ENCODE assay signal across 26 mouse cellular contexts in genomic region chr1:75254625-75255013, GRCm38 (mm10). TPM values are rescaled to one million over a fixed set of nuclear protein-coding genes. Genes with fewer than 3 reads are reported as not detected.
DNase-seq lines count a peak whose midpoint lies in the region; ATAC-seq and TF ChIP-seq lines count a peak whose summit lies in the region.
"Had no signal": no experiment of that assay in that cellular context is flagged by ENCODE, and none has a peak within 500 bp of the region (broad histone marks: within the 10 kb centered on the region; RNA-seq: fewer than 3 reads in every experiment).

No protein-coding gene starts in this region.

- no peak overlapping the region for H3K4me3 ChIP-seq in forebrain, embryonic 13.5 days
- no peak overlapping the region for H3K4me3 ChIP-seq in forebrain, embryonic 10.5 days
- H3K4me3 ChIP-seq in hindbrain, embryonic 12.5 days: no peak overlapping the region
- no peak overlapping the region for H3K4me3 ChIP-seq in hindbrain, embryonic 11.5 days (ENCODE audit: low read depth, low read length)
- H3K4me3 ChIP-seq in midbrain, postnatal 0 days (ENCODE audit: low read depth, low read length): no peak overlapping the region
- H3K4me3 ChIP-seq in midbrain, embryonic 10.5 days: no peak overlapping the region
- no peak overlapping the region for H3K4me3 ChIP-seq in forebrain, postnatal 0 days (ENCODE audit: low read depth, low read length)
- H3K4me3 ChIP-seq: embryonic facial prominence, embryonic 13.5 days; erythroblast, embryonic 14.5 days; heart, adult 2 months; heart, embryonic 13.5 days; kidney, embryonic 15.5 days had no signal

- H3K9me3 ChIP-seq in forebrain, embryonic 13.5 days (replicated peaks): no peaks in the 10 kb centered on the region
- H3K9me3 ChIP-seq in forebrain, embryonic 10.5 days: no peaks in the 10 kb centered on the region
- no peaks in the 10 kb centered on the region for H3K9me3 ChIP-seq in hindbrain, embryonic 12.5 days (replicated peaks)
- no peaks in the 10 kb centered on the region for H3K9me3 ChIP-seq in hindbrain, embryonic 11.5 days (ENCODE audit: control insufficient read depth, low read length)
- H3K9me3 ChIP-seq in midbrain, postnatal 0 days (ENCODE audit: low read length): no peaks in the 10 kb centered on the region
- H3K9me3 ChIP-seq in midbrain, embryonic 10.5 days (replicated peaks): no peaks in the 10 kb centered on the region
- H3K9me3 ChIP-seq in forebrain, postnatal 0 days (ENCODE audit: low read length): no peaks in the 10 kb centered on the region
- H3K9me3 ChIP-seq: embryonic facial prominence, embryonic 13.5 days; G1E; heart, embryonic 13.5 days; kidney, embryonic 15.5 days had no signal

- no peaks in the 10 kb centered on the region for H3K36me3 ChIP-seq in forebrain, embryonic 13.5 days (ENCODE audit: poor library complexity, severe bottlenecking)
- no peaks in the 10 kb centered on the region for H3K36me3 ChIP-seq in forebrain, embryonic 10.5 days (replicated peaks)
- no peaks in the 10 kb centered on the region for H3K36me3 ChIP-seq in hindbrain, embryonic 12.5 days
- no peaks in the 10 kb centered on the region for H3K36me3 ChIP-seq in hindbrain, embryonic 11.5 days (ENCODE audit: control insufficient read depth, insufficient read depth, low read length)
- peaks cover 6% of the 10 kb centered on the region for H3K36me3 ChIP-seq in midbrain, postnatal 0 days (ENCODE audit: insufficient read depth, low read length)
- H3K36me3 ChIP-seq in midbrain, embryonic 10.5 days: no peaks in the 10 kb centered on the region
- 0 out of 2 replicates have a peak, but pooled peaks cover 4% of the 10 kb centered on the region for H3K36me3 ChIP-seq in forebrain, postnatal 0 days (ENCODE audit: insufficient read depth)
- H3K36me3 ChIP-seq: embryonic facial prominence, embryonic 13.5 days; G1E; heart, embryonic 13.5 days; kidney, embryonic 15.5 days had no signal

- peak; percentile 16; the same call in 1 of the 2 replicates for ATAC-seq in forebrain, embryonic 13.5 days
- no peak for ATAC-seq in hindbrain, embryonic 12.5 days (ENCODE audit: low FRiP score)
- ATAC-seq in hindbrain, embryonic 11.5 days (ENCODE audit: low FRiP score): no peak
- 0 out of 2 replicates have a peak, but pooled peaks have one; percentile 5 for ATAC-seq in midbrain, postnatal 0 days (ENCODE audit: low FRiP score)
- peak; percentile 6; the same call in 1 of the 2 replicates for ATAC-seq in forebrain, postnatal 0 days
- ATAC-seq: Patski had no signal

- DNase-seq in forebrain, embryonic 10.5 days (ENCODE audit: extremely low spot score, low spot score): no peak
- DNase-seq in hindbrain, embryonic 11.5 days (ENCODE audit: low spot score): no peak
- DNase-seq in midbrain, postnatal 0 days (ENCODE audit: low spot score): no peak
- DNase-seq in midbrain, embryonic 10.5 days (ENCODE audit: low spot score): no peak
- peak; percentile 29 for DNase-seq in forebrain, postnatal 0 days
- DNase-seq: gastrocnemius, postnatal 25 days; layer of hippocampus, adult 9-11 months had no signal

- peaks cover 7% of the 10 kb centered on the region for H3K4me1 ChIP-seq in forebrain, embryonic 13.5 days
- H3K4me1 ChIP-seq in forebrain, embryonic 10.5 days: peaks cover 17% of the 10 kb centered on the region
- H3K4me1 ChIP-seq in hindbrain, embryonic 12.5 days: peaks cover 12% of the 10 kb centered on the region; the same call in 1 of the 2 replicates
- H3K4me1 ChIP-seq in hindbrain, embryonic 11.5 days (replicated peaks; ENCODE audit: control insufficient read depth, insufficient read depth, low read length): 0 out of 2 replicates have a peak, but pooled peaks cover 2% of the 10 kb centered on the region
- H3K4me1 ChIP-seq in midbrain, postnatal 0 days (ENCODE audit: insufficient read depth, low read length): no peaks in the 10 kb centered on the region
- peaks cover 11% of the 10 kb centered on the region for H3K4me1 ChIP-seq in midbrain, embryonic 10.5 days
- H3K4me1 ChIP-seq in forebrain, postnatal 0 days (ENCODE audit: insufficient read depth): no peaks in the 10 kb centered on the region

- H3K9ac ChIP-seq in forebrain, embryonic 13.5 days: no peak overlapping the region
- 0 out of 2 replicates have a peak overlapping the region, but pooled peaks have one; percentile 23 for H3K9ac ChIP-seq in hindbrain, embryonic 12.5 days
- no peak overlapping the region for H3K9ac ChIP-seq in hindbrain, embryonic 11.5 days (ENCODE audit: low read depth, low read length)
- no peak overlapping the region for H3K9ac ChIP-seq in midbrain, postnatal 0 days (replicated peaks; ENCODE audit: low read length, poor library complexity, severe bottlenecking)
- no peak overlapping the region for H3K9ac ChIP-seq in forebrain, postnatal 0 days
- H3K9ac ChIP-seq: embryonic facial prominence, embryonic 13.5 days; heart, embryonic 13.5 days; kidney, embryonic 15.5 days; liver, embryonic 14.5 days; lung, embryonic 14.5 days had no signal

- 67% methylated on average over 8 of the region's 8 CpGs for WGBS in forebrain, embryonic 13.5 days
- 78% methylated on average over 8 of the region's 8 CpGs for WGBS in forebrain, embryonic 10.5 days
- 65% methylated on average over 8 of the region's 8 CpGs for WGBS in hindbrain, embryonic 12.5 days
- WGBS in hindbrain, embryonic 11.5 days: 71% methylated on average over 8 of the region's 8 CpGs
- WGBS in midbrain, postnatal 0 days: 63% methylated on average over 8 of the region's 8 CpGs
- 76% methylated on average over 8 of the region's 8 CpGs for WGBS in midbrain, embryonic 10.5 days
- 52% methylated on average over 8 of the region's 8 CpGs for WGBS in forebrain, postnatal 0 days

- peaks cover 7% of the 10 kb centered on the region; the same call in 1 of the 2 replicates for H3K27me3 ChIP-seq in forebrain, embryonic 13.5 days
- peaks cover 21% of the 10 kb centered on the region for H3K27me3 ChIP-seq in forebrain, embryonic 10.5 days (ENCODE audit: poor library complexity, severe bottlenecking)
- peaks cover 32% of the 10 kb centered on the region for H3K27me3 ChIP-seq in hindbrain, embryonic 12.5 days
- peaks cover 4% of the 10 kb centered on the region; the same call in 1 of the 2 replicates for H3K27me3 ChIP-seq in hindbrain, embryonic 11.5 days (ENCODE audit: control insufficient read depth, insufficient read depth, low read length)
- no peaks in the 10 kb centered on the region for H3K27me3 ChIP-seq in midbrain, postnatal 0 days (ENCODE audit: insufficient read depth, low read length)
- H3K27me3 ChIP-seq in midbrain, embryonic 10.5 days (ENCODE audit: low read depth, poor library complexity, severe bottlenecking): peaks cover 20% of the 10 kb centered on the region
- H3K27me3 ChIP-seq in forebrain, postnatal 0 days (ENCODE audit: insufficient read depth, low read length): no peaks in the 10 kb centered on the region
- H3K27me3 ChIP-seq: Patski had no signal

- TF ChIP-seq CTCF in midbrain, postnatal 0 days (IDR thresholded peaks at IDR 0.05): no peak
- TF ChIP-seq CTCF in forebrain, postnatal 0 days (IDR thresholded peaks at IDR 0.05; ENCODE audit: low read depth): no peak

- no peak overlapping the region for H3K4me2 ChIP-seq in forebrain, embryonic 13.5 days
- no peak overlapping the region for H3K4me2 ChIP-seq in hindbrain, embryonic 12.5 days (replicated peaks)
- no peak overlapping the region for H3K4me2 ChIP-seq in hindbrain, embryonic 11.5 days (replicated peaks; ENCODE audit: low read depth, low read length)
- H3K4me2 ChIP-seq in midbrain, postnatal 0 days (ENCODE audit: low read depth, low read length, poor library complexity, severe bottlenecking): no peak overlapping the region
- H3K4me2 ChIP-seq in forebrain, postnatal 0 days (ENCODE audit: low read depth): no peak overlapping the region
- H3K4me2 ChIP-seq: embryonic facial prominence, embryonic 13.5 days; heart, embryonic 13.5 days; kidney, embryonic 15.5 days; lung, embryonic 14.5 days had no signal

- H3K27ac ChIP-seq in forebrain, embryonic 13.5 days: peak overlapping the region; percentile 35; the same call in 1 of the 2 replicates
- no peak overlapping the region for H3K27ac ChIP-seq in forebrain, embryonic 10.5 days
- H3K27ac ChIP-seq in hindbrain, embryonic 12.5 days: no peak overlapping the region
- H3K27ac ChIP-seq in hindbrain, embryonic 11.5 days (ENCODE audit: low read depth, low read length): no peak overlapping the region; the same call in 1 of the 2 replicates
- H3K27ac ChIP-seq in midbrain, postnatal 0 days (ENCODE audit: low read depth, low read length): no peak overlapping the region
- H3K27ac ChIP-seq in midbrain, embryonic 10.5 days (replicated peaks): no peak overlapping the region
- no peak overlapping the region for H3K27ac ChIP-seq in forebrain, postnatal 0 days (ENCODE audit: low read depth, low read length)
- H3K27ac ChIP-seq: embryonic facial prominence, embryonic 13.5 days; heart, adult 2 months; heart, embryonic 13.5 days; kidney, embryonic 15.5 days; liver, embryonic 14.5 days had no signal

RNA-seq across cellular contexts. Expression of gene Ptprn, which starts 9.7 kb away (rescaled TPM):
- polyA plus RNA-seq in forebrain, embryonic 13.5 days (2015; fragmentation: Nextera tagmentation; extraction: Ambion mirVana): 4.5 and 6.5 TPM in 2 replicates
- 1.5 and 1.6 TPM in 2 replicates for polyA plus RNA-seq in forebrain, embryonic 10.5 days (2016; fragmentation: Nextera tagmentation; extraction: Ambion mirVana)
- polyA plus RNA-seq in hindbrain, embryonic 12.5 days (2016; fragmentation: Nextera tagmentation; extraction: Ambion mirVana): 11.7 and 12.6 TPM in 2 replicates
- polyA plus RNA-seq in hindbrain, embryonic 11.5 days (2014; fragmentation: Nextera tagmentation; extraction: Ambion mirVana): 3.5 and 6.0 TPM in 2 replicates
- 116 and 127 TPM in 2 replicates for total RNA-seq in midbrain, postnatal 0 days (2014; rRNA removed)
- 51.4 and 52.2 TPM in 2 replicates for polyA plus RNA-seq in midbrain, postnatal 0 days (2015; fragmentation: Nextera tagmentation; extraction: Ambion mirVana)
- 3.6 and 6.1 TPM in 2 replicates for polyA plus RNA-seq in midbrain, embryonic 10.5 days (2016; fragmentation: Nextera tagmentation; extraction: Ambion mirVana)
- total RNA-seq in forebrain, postnatal 0 days (2014; rRNA removed): 58.2 and 68.7 TPM in 2 replicates
- 21.5 and 31.5 TPM in 2 replicates for polyA plus RNA-seq in forebrain, postnatal 0 days (2015; fragmentation: Nextera tagmentation; extraction: Ambion mirVana)
- total RNA-seq: CH12.LX; gastrocnemius, postnatal 25 days; megakaryocyte, adult 5-6 weeks had no signal
- polyA plus RNA-seq: erythroblast, embryonic 14.5 days had no signal

RNA-seq across cellular contexts. Expression of gene Dnajb2, which starts 18.4 kb away (rescaled TPM):
- polyA plus RNA-seq in forebrain, embryonic 13.5 days (2015; fragmentation: Nextera tagmentation; extraction: Ambion mirVana): 40.0 and 41.7 TPM in 2 replicates
- polyA plus RNA-seq in forebrain, embryonic 10.5 days (2016; fragmentation: Nextera tagmentation; extraction: Ambion mirVana): 28.0 and 28.6 TPM in 2 replicates
- polyA plus RNA-seq in hindbrain, embryonic 12.5 days (2016; fragmentation: Nextera tagmentation; extraction: Ambion mirVana): 54.6 and 55.2 TPM in 2 replicates
- 17.8 and 21.4 TPM in 2 replicates for polyA plus RNA-seq in hindbrain, embryonic 11.5 days (2014; fragmentation: Nextera tagmentation; extraction: Ambion mirVana)
- 43.6 and 46.7 TPM in 2 replicates for total RNA-seq in midbrain, postnatal 0 days (2014; rRNA removed)
- 61.7 and 65.1 TPM in 2 replicates for polyA plus RNA-seq in midbrain, postnatal 0 days (2015; fragmentation: Nextera tagmentation; extraction: Ambion mirVana)
- polyA plus RNA-seq in midbrain, embryonic 10.5 days (2016; fragmentation: Nextera tagmentation; extraction: Ambion mirVana): 27.5 and 27.9 TPM in 2 replicates
- 32.2 and 39.7 TPM in 2 replicates for total RNA-seq in forebrain, postnatal 0 days (2014; rRNA removed)
- 37.4 and 47.0 TPM in 2 replicates for polyA plus RNA-seq in forebrain, postnatal 0 days (2015; fragmentation: Nextera tagmentation; extraction: Ambion mirVana)

RNA-seq across cellular contexts. Expression of gene A630095N17Rik, which starts 22.7 kb away (rescaled TPM):
- polyA plus RNA-seq in forebrain, embryonic 13.5 days (2015; fragmentation: Nextera tagmentation; extraction: Ambion mirVana): not detected in 2 replicates
- polyA plus RNA-seq in forebrain, embryonic 10.5 days (2016; fragmentation: Nextera tagmentation; extraction: Ambion mirVana): not detected in 2 replicates
- not detected in 2 replicates for polyA plus RNA-seq in hindbrain, embryonic 12.5 days (2016; fragmentation: Nextera tagmentation; extraction: Ambion mirVana)
- polyA plus RNA-seq in hindbrain, embryonic 11.5 days (2014; fragmentation: Nextera tagmentation; extraction: Ambion mirVana): not detected in 2 replicates
- not detected in 2 replicates for total RNA-seq in midbrain, postnatal 0 days (2014; rRNA removed)
- not detected in 2 replicates for polyA plus RNA-seq in midbrain, postnatal 0 days (2015; fragmentation: Nextera tagmentation; extraction: Ambion mirVana)
- not detected in 2 replicates for polyA plus RNA-seq in midbrain, embryonic 10.5 days (2016; fragmentation: Nextera tagmentation; extraction: Ambion mirVana)
- 0.46 TPM in 1 of 2 replicates, not detected in the other for total RNA-seq in forebrain, postnatal 0 days (2014; rRNA removed)
- 0.34 TPM in 1 of 2 replicates, not detected in the other for polyA plus RNA-seq in forebrain, postnatal 0 days (2015; fragmentation: Nextera tagmentation; extraction: Ambion mirVana)
- total RNA-seq: adrenal gland, adult 18-20 months; adrenal gland, postnatal 36 days; G1E; gastrocnemius, postnatal 25 days; heart, adult 2 months; heart, postnatal 14 days; left cerebral cortex, adult 18-20 months; left cerebral cortex, postnatal 36 days; megakaryocyte, adult 5-6 weeks had no signal
- polyA plus RNA-seq: embryonic facial prominence, embryonic 13.5 days; erythroblast, embryonic 14.5 days; G1E; heart, adult 2 months; heart, embryonic 13.5 days; kidney, embryonic 15.5 days; limb, embryonic 14.5 days; lung, embryonic 14.5 days had no signal

RNA-seq across cellular contexts. Expression of gene Resp18, which starts 23.6 kb away (rescaled TPM):
- 37.0 and 44.1 TPM in 2 replicates for polyA plus RNA-seq in forebrain, embryonic 13.5 days (2015; fragmentation: Nextera tagmentation; extraction: Ambion mirVana)
- 2.6 and 3.4 TPM in 2 replicates for polyA plus RNA-seq in forebrain, embryonic 10.5 days (2016; fragmentation: Nextera tagmentation; extraction: Ambion mirVana)
- polyA plus RNA-seq in hindbrain, embryonic 12.5 days (2016; fragmentation: Nextera tagmentation; extraction: Ambion mirVana): 50.0 and 56.8 TPM in 2 replicates
- 32.3 and 35.7 TPM in 2 replicates for polyA plus RNA-seq in hindbrain, embryonic 11.5 days (2014; fragmentation: Nextera tagmentation; extraction: Ambion mirVana)
- 302 and 332 TPM in 2 replicates for total RNA-seq in midbrain, postnatal 0 days (2014; rRNA removed)
- polyA plus RNA-seq in midbrain, postnatal 0 days (2015; fragmentation: Nextera tagmentation; extraction: Ambion mirVana): 409 and 416 TPM in 2 replicates
- polyA plus RNA-seq in midbrain, embryonic 10.5 days (2016; fragmentation: Nextera tagmentation; extraction: Ambion mirVana): 7.2 and 16.2 TPM in 2 replicates
- 136 and 170 TPM in 2 replicates for total RNA-seq in forebrain, postnatal 0 days (2014; rRNA removed)
- 123 and 186 TPM in 2 replicates for polyA plus RNA-seq in forebrain, postnatal 0 days (2015; fragmentation: Nextera tagmentation; extraction: Ambion mirVana)
- total RNA-seq: CH12.LX; G1E; gastrocnemius, postnatal 25 days; heart, adult 2 months; heart, postnatal 14 days; megakaryocyte, adult 5-6 weeks had no signal
- polyA plus RNA-seq: erythroblast, embryonic 14.5 days; G1E; heart, embryonic 13.5 days; liver, embryonic 14.5 days; lung, embryonic 14.5 days; Patski had no signal

RNA-seq across cellular contexts. Expression of gene Tuba4a, which starts 35.0 kb away (rescaled TPM):
- 15.3 and 16.6 TPM in 2 replicates for polyA plus RNA-seq in forebrain, embryonic 13.5 days (2015; fragmentation: Nextera tagmentation; extraction: Ambion mirVana)
- 11.0 and 13.7 TPM in 2 replicates for polyA plus RNA-seq in forebrain, embryonic 10.5 days (2016; fragmentation: Nextera tagmentation; extraction: Ambion mirVana)
- polyA plus RNA-seq in hindbrain, embryonic 12.5 days (2016; fragmentation: Nextera tagmentation; extraction: Ambion mirVana): 10.3 and 11.1 TPM in 2 replicates
- polyA plus RNA-seq in hindbrain, embryonic 11.5 days (2014; fragmentation: Nextera tagmentation; extraction: Ambion mirVana): 10.7 and 12.4 TPM in 2 replicates
- 99.2 and 165 TPM in 2 replicates for total RNA-seq in midbrain, postnatal 0 days (2014; rRNA removed)
- 87.0 and 115 TPM in 2 replicates for polyA plus RNA-seq in midbrain, postnatal 0 days (2015; fragmentation: Nextera tagmentation; extraction: Ambion mirVana)
- 9.0 and 10.0 TPM in 2 replicates for polyA plus RNA-seq in midbrain, embryonic 10.5 days (2016; fragmentation: Nextera tagmentation; extraction: Ambion mirVana)
- total RNA-seq in forebrain, postnatal 0 days (2014; rRNA removed): 54.8 and 58.5 TPM in 2 replicates
- 76.9 and 87.1 TPM in 2 replicates for polyA plus RNA-seq in forebrain, postnatal 0 days (2015; fragmentation: Nextera tagmentation; extraction: Ambion mirVana)

Comparison
In these comparisons a context has a peak if more than half of its experiments do, and no peak if none do; other contexts are left out.
1. ATAC-seq: peak in forebrain, embryonic 13.5 days (single experiment), midbrain, postnatal 0 days (single experiment) and forebrain, postnatal 0 days (single experiment); none in hindbrain, embryonic 12.5 days (single experiment) and hindbrain, embryonic 11.5 days (single experiment).